Mouse (Mus musculus) left cerebral cortex, adult 9 months (tissue): ENCODE measurements around the gene Gnl2.

Source experiments
- DNase-seq, 2 experiments: peaks; one replicate each; pipeline ENCODE4 v3.0.0; 2022; ENCODE audit warnings: low spot score in 2 of 2

Gnl2 gene

GRCm38 (mm10) chr4:125015806-125016635, at the start of gene Gnl2:
Gnl2 (plus strand) TSS chr4:125016585.
- DNase-seq = no peak

- no peak for DNase-seq
Measured at GRCm38 (mm10) chr4:124968711-124969110, 47.7 kb upstream of the Gnl2 start.

- no peak for DNase-seq
Measured at GRCm38 (mm10) chr4:124969219-124969848, 47.1 kb upstream of the Gnl2 start.

- no peak for DNase-seq
Measured at GRCm38 (mm10) chr4:124970194-124970593, 46.2 kb upstream of the Gnl2 start.

GRCm38 (mm10) chr4:124970677-124971076, 45.7 kb upstream of the Gnl2 start:
- no peak for DNase-seq

- DNase-seq = no peak
Measured at GRCm38 (mm10) chr4:124971094-124971493, 45.3 kb upstream of the Gnl2 start.

- no peak for DNase-seq
Measured at GRCm38 (mm10) chr4:124972316-124972715, 44.1 kb upstream of the Gnl2 start.

- DNase-seq = no peak
Measured at GRCm38 (mm10) chr4:124973296-124973695, 43.1 kb upstream of the Gnl2 start.

- no peak for DNase-seq
Measured at GRCm38 (mm10) chr4:124978201-124978600, 38.2 kb upstream of the Gnl2 start.

GRCm38 (mm10) chr4:124983893-124984526, 32.4 kb upstream of the Gnl2 start:
- DNase-seq = no peak

GRCm38 (mm10) chr4:124984871-124985670, 31.3 kb upstream of the Gnl2 start:
- no peak for DNase-seq

- DNase-seq = no peak
Measured at GRCm38 (mm10) chr4:124985671-124986602, 30.4 kb upstream of the Gnl2 start, which contains the start of gene Rspo1. Rspo1 (plus strand) TSS chr4:124986430.

- no peak for DNase-seq
Measured at GRCm38 (mm10) chr4:124986739-124987710, 29.4 kb upstream of the Gnl2 start.

- no peak for DNase-seq
Measured at GRCm38 (mm10) chr4:124987711-124988097, 28.7 kb upstream of the Gnl2 start.

- no peak for DNase-seq
Measured at GRCm38 (mm10) chr4:124988382-124988781, 28.0 kb upstream of the Gnl2 start.

- no peak for DNase-seq
Measured at GRCm38 (mm10) chr4:124989787-124990253, 26.6 kb upstream of the Gnl2 start.

- no peak for DNase-seq
Measured at GRCm38 (mm10) chr4:124990325-124990724, 26.1 kb upstream of the Gnl2 start.

- DNase-seq = no peak
Measured at GRCm38 (mm10) chr4:124997479-124998147, 18.8 kb upstream of the Gnl2 start.

- no peak for DNase-seq
Measured at GRCm38 (mm10) chr4:124999548-124999947, 16.8 kb upstream of the Gnl2 start.
